Mouse (Mus musculus): ENCODE results near the gene Vasn.

GRCm38 (mm10) chr16:4648416-4649023 lies 8.8 kb downstream of the Vasn start:
- no peak for TF ChIP-seq CTCF (IDR thresholded peaks at IDR 0.05; ENCODE audit: control insufficient read depth, insufficient read depth, insufficient replicate concordance, low read depth, low read length)
- no peak for TF ChIP-seq POLR2A (IDR thresholded peaks at IDR 0.05; ENCODE audit: control insufficient read depth, low read depth, low read length)

All from testis, adult 2 months (tissue).